Mouse (Mus musculus): ENCODE measurements around the gene Avpr1b. TPM values are rescaled to one million over a fixed set of nuclear protein-coding genes. Genes with fewer than 3 reads are reported as not detected.
A peak's percentile ranks its signal among the peaks of the same experiment; 100 is the strongest.

Avpr1b gene
- polyA plus RNA-seq, 1 experiment: 0.49 TPM

GRCm38 (mm10) chr1:131641565-131641964 is 42.5 kb downstream of the Avpr1b start:
- Histone ChIP-seq H3K4me3 (ENCODE audit: low read depth, low read length) (no peak overlapping the region), H3K4me1 (ENCODE audit: control insufficient read depth, insufficient read depth, low read length) (no peaks in the 10 kb centered on the region), H3K36me3 (ENCODE audit: control insufficient read depth, insufficient read depth, low read length, poor library complexity, severe bottlenecking) (no peaks in the 10 kb centered on the region), H3K27me3 (ENCODE audit: control insufficient read depth, insufficient read depth, low read length, poor library complexity, severe bottlenecking) (no peaks in the 10 kb centered on the region), H3K27ac (ENCODE audit: insufficient read depth, low read length) (no peak overlapping the region), H3K9me3 (replicated peaks; ENCODE audit: control insufficient read depth, insufficient read depth, low read length, poor library complexity, severe bottlenecking) (0 out of 2 replicates have a peak, but pooled peaks cover 4% of the 10 kb centered on the region), H3K9ac (ENCODE audit: low read depth, poor library complexity, severe bottlenecking) (no peak overlapping the region)
- TF ChIP-seq POLR2A (IDR thresholded peaks at IDR 0.05; ENCODE audit: insufficient read depth, low read length): no peak
- TF ChIP-seq EP300 (IDR thresholded peaks at IDR 0.05; ENCODE audit: insufficient read depth, low read depth, low read length): no peak
- no peak for TF ChIP-seq CTCF (IDR thresholded peaks at IDR 0.05; ENCODE audit: low read depth, low read length)

GRCm38 (mm10) chr1:131642251-131642650 is 43.2 kb downstream of the Avpr1b start:
- H3K9ac ChIP-seq (ENCODE audit: low read depth, poor library complexity, severe bottlenecking): no peak overlapping the region
- no peak overlapping the region for H3K27ac ChIP-seq (ENCODE audit: insufficient read depth, low read length)
- 0 out of 2 replicates have a peak, but pooled peaks cover 4% of the 10 kb centered on the region for H3K9me3 ChIP-seq (replicated peaks; ENCODE audit: control insufficient read depth, insufficient read depth, low read length, poor library complexity, severe bottlenecking)
- no peak for TF ChIP-seq EP300 (IDR thresholded peaks at IDR 0.05; ENCODE audit: insufficient read depth, low read depth, low read length)
- TF ChIP-seq POLR2A (IDR thresholded peaks at IDR 0.05; ENCODE audit: insufficient read depth, low read length): no peak
- TF ChIP-seq CTCF (IDR thresholded peaks at IDR 0.05; ENCODE audit: low read depth, low read length): no peak
- H3K36me3 ChIP-seq (ENCODE audit: control insufficient read depth, insufficient read depth, low read length, poor library complexity, severe bottlenecking): no peaks in the 10 kb centered on the region
- H3K4me1 ChIP-seq (ENCODE audit: control insufficient read depth, insufficient read depth, low read length): no peaks in the 10 kb centered on the region
- H3K4me3 ChIP-seq (ENCODE audit: low read depth, low read length): no peak overlapping the region
- H3K27me3 ChIP-seq (ENCODE audit: control insufficient read depth, insufficient read depth, low read length, poor library complexity, severe bottlenecking): no peaks in the 10 kb centered on the region

- H3K36me3 ChIP-seq (ENCODE audit: control insufficient read depth, insufficient read depth, low read length, poor library complexity, severe bottlenecking): no peaks in the 10 kb centered on the region
- TF ChIP-seq CTCF (IDR thresholded peaks at IDR 0.05; ENCODE audit: low read depth, low read length) (no peak), EP300 (IDR thresholded peaks at IDR 0.05; ENCODE audit: insufficient read depth, low read depth, low read length) (no peak), POLR2A (IDR thresholded peaks at IDR 0.05; ENCODE audit: insufficient read depth, low read length) (no peak)
- H3K27me3 ChIP-seq (ENCODE audit: control insufficient read depth, insufficient read depth, low read length, poor library complexity, severe bottlenecking): no peaks in the 10 kb centered on the region
- H3K9ac ChIP-seq (ENCODE audit: low read depth, poor library complexity, severe bottlenecking): no peak overlapping the region
- H3K4me1 ChIP-seq (ENCODE audit: control insufficient read depth, insufficient read depth, low read length): no peaks in the 10 kb centered on the region
- no peak overlapping the region for H3K4me3 ChIP-seq (ENCODE audit: low read depth, low read length)
- H3K9me3 ChIP-seq (replicated peaks; ENCODE audit: control insufficient read depth, insufficient read depth, low read length, poor library complexity, severe bottlenecking): no peaks in the 10 kb centered on the region
- no peak overlapping the region for H3K27ac ChIP-seq (ENCODE audit: insufficient read depth, low read length)
These were observed 53.8 kb downstream of the Avpr1b start for GRCm38 (mm10) chr1:131652670-131653443.

- TF ChIP-seq CTCF (IDR thresholded peaks at IDR 0.05; ENCODE audit: low read depth, low read length) (no peak), EP300 (IDR thresholded peaks at IDR 0.05; ENCODE audit: insufficient read depth, low read depth, low read length) (no peak), POLR2A (IDR thresholded peaks at IDR 0.05; ENCODE audit: insufficient read depth, low read length) (no peak)
- Histone ChIP-seq H3K9ac (ENCODE audit: low read depth, poor library complexity, severe bottlenecking) (no peak overlapping the region), H3K4me3 (ENCODE audit: low read depth, low read length) (no peak overlapping the region), H3K36me3 (ENCODE audit: control insufficient read depth, insufficient read depth, low read length, poor library complexity, severe bottlenecking) (no peaks in the 10 kb centered on the region), H3K27ac (ENCODE audit: insufficient read depth, low read length) (no peak overlapping the region), H3K27me3 (ENCODE audit: control insufficient read depth, insufficient read depth, low read length, poor library complexity, severe bottlenecking) (no peaks in the 10 kb centered on the region), H3K4me1 (ENCODE audit: control insufficient read depth, insufficient read depth, low read length) (no peaks in the 10 kb centered on the region), H3K9me3 (replicated peaks; ENCODE audit: control insufficient read depth, insufficient read depth, low read length, poor library complexity, severe bottlenecking) (no peaks in the 10 kb centered on the region)
These were observed 56.6 kb downstream of the Avpr1b start for GRCm38 (mm10) chr1:131655601-131656000.

- no peaks in the 10 kb centered on the region for H3K36me3 ChIP-seq (ENCODE audit: control insufficient read depth, insufficient read depth, low read length, poor library complexity, severe bottlenecking)
- no peak overlapping the region for H3K27ac ChIP-seq (ENCODE audit: insufficient read depth, low read length)
- H3K27me3 ChIP-seq (ENCODE audit: control insufficient read depth, insufficient read depth, low read length, poor library complexity, severe bottlenecking): no peaks in the 10 kb centered on the region
- H3K9me3 ChIP-seq (replicated peaks; ENCODE audit: control insufficient read depth, insufficient read depth, low read length, poor library complexity, severe bottlenecking): no peaks in the 10 kb centered on the region
- no peak overlapping the region for H3K9ac ChIP-seq (ENCODE audit: low read depth, poor library complexity, severe bottlenecking)
- no peaks in the 10 kb centered on the region for H3K4me1 ChIP-seq (ENCODE audit: control insufficient read depth, insufficient read depth, low read length)
- TF ChIP-seq CTCF (IDR thresholded peaks at IDR 0.05; ENCODE audit: low read depth, low read length) (peak; percentile 95), POLR2A (IDR thresholded peaks at IDR 0.05; ENCODE audit: insufficient read depth, low read length) (no peak), EP300 (IDR thresholded peaks at IDR 0.05; ENCODE audit: insufficient read depth, low read depth, low read length) (no peak)
- H3K4me3 ChIP-seq (ENCODE audit: low read depth, low read length): no peak overlapping the region
These were observed 58.9 kb downstream of the Avpr1b start for GRCm38 (mm10) chr1:131657945-131658354.

GRCm38 (mm10) chr1:131659512-131660085 is 60.6 kb downstream of the Avpr1b start:
- Histone ChIP-seq H3K4me3 (ENCODE audit: low read depth, low read length) (no peak overlapping the region), H3K27ac (ENCODE audit: insufficient read depth, low read length) (no peak overlapping the region), H3K27me3 (ENCODE audit: control insufficient read depth, insufficient read depth, low read length, poor library complexity, severe bottlenecking) (no peaks in the 10 kb centered on the region), H3K4me1 (ENCODE audit: control insufficient read depth, insufficient read depth, low read length) (no peaks in the 10 kb centered on the region), H3K36me3 (ENCODE audit: control insufficient read depth, insufficient read depth, low read length, poor library complexity, severe bottlenecking) (no peaks in the 10 kb centered on the region), H3K9me3 (replicated peaks; ENCODE audit: control insufficient read depth, insufficient read depth, low read length, poor library complexity, severe bottlenecking) (no peaks in the 10 kb centered on the region), H3K9ac (ENCODE audit: low read depth, poor library complexity, severe bottlenecking) (no peak overlapping the region)
- TF ChIP-seq POLR2A (IDR thresholded peaks at IDR 0.05; ENCODE audit: insufficient read depth, low read length): no peak

Measured in ES-Bruce4 (cell line).